Mouse (Mus musculus) liver, postnatal 0 days (tissue): ENCODE data around the gene Prr22. TPM values are rescaled to one million over a fixed set of nuclear protein-coding genes. Genes with fewer than 3 reads are reported as not detected.
A peak's percentile ranks its signal among the peaks of the same experiment; 100 is the strongest.

Experiments used
- ATAC-seq: fragments of 200-750 bp; cut with Nextera tagmentation; 2 replicates; pipeline ENCODE4 v1.8.0; 2017; ENCODE audit warnings: mild to moderate bottlenecking, moderate library complexity
- DNase-seq: peaks from one replicate; pipeline ENCODE4 v3.0.0-alpha.2; 2016
- H3K27ac ChIP-seq: fragments of 300-500 bp; sonication (generic); 2 replicates; pipeline ENCODE4 v1.5.1; 2014; ENCODE audit warnings: antibody characterized with exemption, moderate library complexity, mild to moderate bottlenecking, low read depth
- H3K27me3 ChIP-seq: fragments of 300-500 bp; sonication (generic); 2 replicates; pipeline ENCODE4 v1.6.1; 2014; ENCODE audit warnings: low read length, control low read depth, mixed read lengths; ENCODE audit not compliant: insufficient read depth
- H3K36me3 ChIP-seq: fragments of 300-500 bp; sonication (generic); replicated peaks from 2 replicates; pipeline ENCODE4 v1.6.1; 2014; ENCODE audit warnings: mild to moderate bottlenecking, control low read depth, low read length, moderate library complexity, mixed read lengths; ENCODE audit not compliant: insufficient read depth
- H3K4me1 ChIP-seq: fragments of 300-500 bp; sonication (generic); 2 replicates; pipeline ENCODE4 v1.6.1; 2014; ENCODE audit warnings: antibody characterized with exemption, mild to moderate bottlenecking, control low read depth; ENCODE audit not compliant: insufficient read depth
- H3K4me2 ChIP-seq: fragments of 300-500 bp; sonication (generic); 2 replicates; pipeline ENCODE4 v1.6.1; 2014; ENCODE audit warnings: low read depth, mild to moderate bottlenecking, low read length, moderate library complexity, mixed read lengths
- H3K4me3 ChIP-seq: fragments of 300-500 bp; sonication (generic); 2 replicates; pipeline ENCODE4 v1.5.1; 2014; ENCODE audit warnings: low read depth, low read length
- H3K9ac ChIP-seq: fragments of 300-500 bp; sonication (generic); replicated peaks from 2 replicates; pipeline ENCODE4 v1.6.1; 2014; ENCODE audit warnings: mild to moderate bottlenecking, moderate library complexity
- H3K9me3 ChIP-seq: fragments of 300-500 bp; sonication (generic); 2 replicates; pipeline ENCODE4 v1.6.1; 2016; ENCODE audit warnings: mild to moderate bottlenecking, control low read depth, low read length, mixed read lengths
- CTCF ChIP-seq: sonication (generic); IDR thresholded peaks from 2 replicates; pipeline ENCODE4 v1.5.1; 2016; ENCODE audit warnings: antibody characterized with exemption, low read depth
- EP300 ChIP-seq: IDR thresholded peaks from 2 replicates; pipeline ENCODE4 v1.6.1; 2016; ENCODE audit warnings: antibody characterized with exemption, low read depth, mild to moderate bottlenecking
- WGBS: fragments of 180-500 bp; shearing (Covaris S2); extraction: QIAGEN DNeasy Blood & Tissue Kit; methylation state at CpG from one replicate; pipeline ENCODE4 v1.1.7; 2014; ENCODE audit not compliant: insufficient replicate concordance; 5-methylcytosine and 5-hydroxymethylcytosine counted together
- polyA plus RNA-seq: library from polyadenylated mRNA; unstranded; fragments of >200 nt; fragmentation: Nextera tagmentation; extraction: Ambion mirVana; gene quantifications from 2 replicates; pipeline ENCODE4 v1.2.1, GENCODE M21; 2015

Gene Prr22
- polyA plus RNA-seq, 1 experiment from 2014 or later: 0.23 TPM

- peak overlapping the region; percentile 57 for H3K4me2 ChIP-seq
- 63% methylated on average over 6 of the region's 6 CpGs for WGBS
- H3K27me3 ChIP-seq: no peaks in the 10 kb centered on the region
- DNase-seq (peak; percentile 59), ATAC-seq (peak; percentile 96)
- peaks cover 11% of the 10 kb centered on the region for H3K4me1 ChIP-seq
- TF ChIP-seq CTCF (no peak), EP300 (peak; percentile 95)
- H3K36me3 ChIP-seq: no peaks in the 10 kb centered on the region
- H3K4me3 ChIP-seq: peak overlapping the region; percentile 31
- H3K27ac ChIP-seq: peak overlapping the region; percentile 68
- peak overlapping the region; percentile 49 for H3K9ac ChIP-seq
- H3K9me3 ChIP-seq: no peaks in the 10 kb centered on the region
Observed at GRCm38 (mm10) chr17:56793614-56794319, 23.7 kb downstream of the Prr22 start.

- Histone ChIP-seq H3K9ac (no peak overlapping the region), H3K4me2 (no peak overlapping the region), H3K36me3 (peaks cover 5% of the 10 kb centered on the region; the same call in 1 of the 2 replicates), H3K4me1 (no peaks in the 10 kb centered on the region), H3K4me3 (no peak overlapping the region), H3K27me3 (no peaks in the 10 kb centered on the region), H3K9me3 (no peaks in the 10 kb centered on the region), H3K27ac (no peak overlapping the region)
- WGBS: 88% methylated on average over 3 of the region's 3 CpGs
- TF ChIP-seq EP300: no peak
- TF ChIP-seq CTCF: no peak
- ATAC-seq (no peak), DNase-seq (no peak)
Observed at GRCm38 (mm10) chr17:56799276-56799675, 29.2 kb downstream of the Prr22 start.

GRCm38 (mm10) chr17:56802065-56802464 lies 32.0 kb downstream of the Prr22 start:
- H3K4me2 ChIP-seq: no peak overlapping the region
- no peaks in the 10 kb centered on the region for H3K4me1 ChIP-seq
- H3K4me3 ChIP-seq: no peak overlapping the region
- peaks cover 5% of the 10 kb centered on the region; the same call in 1 of the 2 replicates for H3K36me3 ChIP-seq
- DNase-seq (no peak), ATAC-seq (no peak)
- H3K27me3 ChIP-seq: no peaks in the 10 kb centered on the region
- no peak overlapping the region for H3K9ac ChIP-seq
- WGBS: 90% methylated on average over 8 of the region's 8 CpGs
- no peaks in the 10 kb centered on the region for H3K9me3 ChIP-seq
- no peak overlapping the region for H3K27ac ChIP-seq
- TF ChIP-seq CTCF (no peak), EP300 (no peak)

- no peaks in the 10 kb centered on the region for H3K9me3 ChIP-seq
- H3K36me3 ChIP-seq: peaks cover 5% of the 10 kb centered on the region; the same call in 1 of the 2 replicates
- DNase-seq (no peak), ATAC-seq (no peak)
- H3K27ac ChIP-seq: no peak overlapping the region
- H3K4me1 ChIP-seq: no peaks in the 10 kb centered on the region; the same call in 1 of the 2 replicates
- no peaks in the 10 kb centered on the region for H3K27me3 ChIP-seq
- 86% methylated on average over 5 of the region's 5 CpGs for WGBS
- TF ChIP-seq EP300: no peak
- no peak for TF ChIP-seq CTCF
- H3K4me3 ChIP-seq: no peak overlapping the region
- H3K4me2 ChIP-seq: no peak overlapping the region
- H3K9ac ChIP-seq: no peak overlapping the region
Observed at GRCm38 (mm10) chr17:56804952-56805351, 34.9 kb downstream of the Prr22 start.

- Histone ChIP-seq H3K9me3 (no peaks in the 10 kb centered on the region), H3K4me3 (no peak overlapping the region), H3K36me3 (peaks cover 3% of the 10 kb centered on the region; the same call in 1 of the 2 replicates), H3K9ac (no peak overlapping the region), H3K27me3 (no peaks in the 10 kb centered on the region), H3K4me2 (no peak overlapping the region), H3K27ac (no peak overlapping the region), H3K4me1 (peaks cover 5% of the 10 kb centered on the region)
- TF ChIP-seq EP300 (no peak), CTCF (peak; percentile 59)
- 78% methylated on average over 1 of the region's 1 CpGs for WGBS
- no peak for DNase-seq
- no peak for ATAC-seq
Observed at GRCm38 (mm10) chr17:56805784-56806183, 35.7 kb downstream of the Prr22 start.

GRCm38 (mm10) chr17:56808518-56808917 lies 38.5 kb downstream of the Prr22 start:
- H3K4me2 ChIP-seq: no peak overlapping the region
- 16% methylated on average over 9 of the region's 9 CpGs for WGBS
- H3K27me3 ChIP-seq: no peaks in the 10 kb centered on the region
- TF ChIP-seq CTCF: peak; percentile 98
- TF ChIP-seq EP300: no peak
- H3K4me3 ChIP-seq: no peak overlapping the region
- H3K36me3 ChIP-seq: no peaks in the 10 kb centered on the region; the same call in 1 of the 2 replicates
- H3K9ac ChIP-seq: no peak overlapping the region
- peaks cover 5% of the 10 kb centered on the region for H3K4me1 ChIP-seq
- DNase-seq: peak; percentile 79
- no peak overlapping the region for H3K27ac ChIP-seq
- H3K9me3 ChIP-seq: no peaks in the 10 kb centered on the region
- peak; percentile 76 for ATAC-seq
